Mouse (Mus musculus) macrophage (primary cell): ENCODE data around the gene Gabbr2. TPM values are rescaled to one million over a fixed set of nuclear protein-coding genes. Genes with fewer than 3 reads are reported as not detected.

Experiments
- H3K27ac ChIP-seq: fragments of 350-480 bp; formaldehyde crosslinking; 2 replicates; pipeline ENCODE4 v1.9.0; 2021
- H3K36me3 ChIP-seq: fragments of 350-480 bp; formaldehyde crosslinking; 2 replicates; pipeline ENCODE4 v1.9.0; 2021; ENCODE audit errors: inconsistent target
- H3K4me3 ChIP-seq: fragments of 350-480 bp; formaldehyde crosslinking; 2 replicates; pipeline ENCODE4 v1.9.0; 2021; ENCODE audit errors: inconsistent target
- H3K79me2 ChIP-seq: fragments of 350-480 bp; formaldehyde crosslinking; 2 replicates; pipeline ENCODE4 v1.9.0; 2021; ENCODE audit errors: inconsistent target
- WGBS: methylation state at CpG from one replicate; pipeline ENCODE4 v1.1.7; 2026; ENCODE audit warnings: inconsistent platforms; ENCODE audit not compliant: missing documents; 5-methylcytosine and 5-hydroxymethylcytosine counted together
- polyA plus RNA-seq: library from polyadenylated mRNA; stranded (reverse); fragments of 250-400 nt; gene quantifications from 3 replicates; pipeline ENCODE4 v1.2.4, GENCODE M21; 2018; ENCODE audit warnings: inconsistent platforms

The Gabbr2 gene
- polyA plus RNA-seq, 1 experiment from 2014 or later = 0.10 TPM

DNA sequence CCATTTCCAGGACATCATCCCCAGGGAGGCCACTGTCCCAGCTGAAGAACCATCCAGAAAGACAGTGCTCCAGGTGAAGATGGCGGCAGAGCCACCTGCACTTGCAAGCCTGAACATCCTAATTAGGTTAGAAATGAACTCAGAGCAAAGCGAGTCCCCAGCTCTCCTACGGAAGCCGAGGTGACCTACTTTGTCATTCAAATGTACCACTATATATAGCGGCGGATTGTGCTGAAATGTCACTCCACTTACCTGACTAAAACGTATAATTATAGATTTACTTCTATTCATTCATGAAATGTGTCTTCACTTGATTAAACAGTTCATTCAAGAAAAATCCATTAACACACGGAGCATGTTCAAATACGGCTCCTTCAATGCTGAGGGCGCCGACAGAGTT lies 170.0 kb downstream of the Gabbr2 start:
- 93% methylated on average over 11 of the region's 11 CpGs for WGBS
- Histone ChIP-seq H3K79me2 (no peaks in the 10 kb centered on the region), H3K36me3 (no peaks in the 10 kb centered on the region), H3K27ac (no peak overlapping the region), H3K4me3 (no peak overlapping the region)

DNA sequence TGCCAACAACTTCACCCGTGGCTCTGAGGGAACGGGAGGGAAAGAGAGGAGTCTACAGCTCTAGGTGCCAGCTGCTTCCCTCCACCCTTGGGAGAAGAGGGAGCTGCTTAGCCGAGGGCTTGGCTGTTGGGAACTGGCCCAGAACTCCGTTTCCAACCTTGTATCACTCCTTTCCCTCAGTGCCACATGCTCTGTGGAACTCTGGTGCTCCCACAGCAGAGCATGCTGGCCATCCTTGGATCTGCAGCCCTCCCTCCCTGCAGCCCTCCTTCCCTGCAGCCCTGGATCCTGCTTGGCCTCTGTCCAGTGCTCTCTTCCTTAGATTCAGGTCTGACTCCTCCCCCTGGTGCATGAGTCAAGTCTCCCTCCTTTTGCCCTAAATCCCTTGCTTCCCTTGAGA lies 176.7 kb downstream of the Gabbr2 start:
- no peak overlapping the region for H3K4me3 ChIP-seq
- no peaks in the 10 kb centered on the region for H3K79me2 ChIP-seq
- no peak overlapping the region for H3K27ac ChIP-seq
- WGBS = 71% methylated on average over 4 of the region's 4 CpGs
- no peaks in the 10 kb centered on the region for H3K36me3 ChIP-seq

DNA sequence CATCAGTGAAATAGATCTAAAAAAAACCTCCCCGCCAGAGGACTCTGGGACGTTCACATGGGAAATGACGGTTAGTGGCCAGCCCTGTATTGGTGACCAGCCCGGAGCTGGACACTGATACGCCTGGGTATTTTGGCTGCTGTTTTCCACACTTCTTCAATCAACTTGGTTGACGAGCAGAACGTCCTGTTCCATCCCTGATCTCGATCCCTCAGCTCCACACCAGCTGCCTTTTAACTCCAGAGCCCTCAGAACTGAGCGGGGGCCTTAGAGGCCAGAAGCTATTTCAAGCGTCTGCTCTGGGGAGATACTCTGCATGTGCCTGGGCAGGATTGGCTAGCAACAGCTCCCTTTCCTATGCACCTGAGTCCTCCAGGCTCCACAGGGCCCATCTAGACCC lies 177.4 kb downstream of the Gabbr2 start:
- H3K4me3 ChIP-seq = no peak overlapping the region
- no peaks in the 10 kb centered on the region for H3K79me2 ChIP-seq
- H3K27ac ChIP-seq = no peak overlapping the region
- H3K36me3 ChIP-seq = no peaks in the 10 kb centered on the region
- 96% methylated on average over 10 of the region's 10 CpGs for WGBS

DNA sequence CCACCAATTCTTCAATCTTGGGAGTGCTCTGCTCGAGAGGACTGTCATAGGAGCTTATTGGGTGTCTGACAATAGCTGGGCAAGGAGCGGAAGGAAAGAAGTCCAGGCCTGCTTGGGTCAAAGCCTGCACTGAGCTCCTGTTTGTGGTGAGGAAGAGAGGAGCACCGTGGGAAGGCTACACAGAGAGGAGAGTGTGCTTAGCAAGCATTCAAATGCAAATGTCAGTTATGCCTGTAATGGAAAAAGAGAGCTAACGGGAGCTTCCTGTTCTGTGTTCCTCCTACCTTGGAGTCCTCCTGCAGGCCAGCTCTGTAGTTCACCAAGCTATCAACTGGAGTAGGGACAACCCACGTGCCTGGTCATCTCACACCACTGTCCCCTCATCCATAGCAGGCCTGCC lies 180.5 kb downstream of the Gabbr2 start:
- no peak overlapping the region for H3K27ac ChIP-seq
- no peaks in the 10 kb centered on the region for H3K79me2 ChIP-seq
- H3K36me3 ChIP-seq = no peaks in the 10 kb centered on the region
- no peak overlapping the region for H3K4me3 ChIP-seq
- whole genome bisulfite sequencing = 73% methylated on average over 5 of the region's 5 CpGs

- H3K4me3 ChIP-seq = no peak overlapping the region
- 7% methylated on average over 1 of the region's 1 CpGs for WGBS
- no peaks in the 10 kb centered on the region for H3K36me3 ChIP-seq
- H3K27ac ChIP-seq = no peak overlapping the region
- H3K79me2 ChIP-seq = no peaks in the 10 kb centered on the region
Observed at GRCm38 (mm10) chr4:46806876-46807275, 184.8 kb downstream of the Gabbr2 start.

DNA sequence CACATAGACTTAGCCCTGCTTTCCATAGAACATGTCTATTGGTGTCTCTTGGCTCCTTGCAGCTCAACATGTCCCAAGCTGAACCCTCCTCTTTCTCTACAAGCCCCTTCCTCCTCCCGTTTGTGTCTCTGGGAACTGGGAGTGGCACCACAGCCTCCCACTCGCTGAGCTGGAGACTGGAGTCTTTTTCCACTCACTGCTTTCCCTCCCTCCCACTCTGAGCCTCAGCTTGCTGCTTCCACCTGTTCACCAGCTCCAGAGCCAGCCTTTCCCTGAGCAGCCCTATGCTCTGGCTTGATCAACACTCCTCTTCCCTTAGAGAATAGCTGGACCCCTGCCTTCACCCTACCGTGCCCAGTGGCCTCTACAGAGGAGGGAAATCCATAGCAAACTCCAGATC lies 185.8 kb downstream of the Gabbr2 start:
- no peak overlapping the region for H3K4me3 ChIP-seq
- no peak overlapping the region for H3K27ac ChIP-seq
- WGBS = 84% methylated on average over 3 of the region's 3 CpGs
- H3K36me3 ChIP-seq = no peaks in the 10 kb centered on the region
- H3K79me2 ChIP-seq = no peaks in the 10 kb centered on the region

DNA sequence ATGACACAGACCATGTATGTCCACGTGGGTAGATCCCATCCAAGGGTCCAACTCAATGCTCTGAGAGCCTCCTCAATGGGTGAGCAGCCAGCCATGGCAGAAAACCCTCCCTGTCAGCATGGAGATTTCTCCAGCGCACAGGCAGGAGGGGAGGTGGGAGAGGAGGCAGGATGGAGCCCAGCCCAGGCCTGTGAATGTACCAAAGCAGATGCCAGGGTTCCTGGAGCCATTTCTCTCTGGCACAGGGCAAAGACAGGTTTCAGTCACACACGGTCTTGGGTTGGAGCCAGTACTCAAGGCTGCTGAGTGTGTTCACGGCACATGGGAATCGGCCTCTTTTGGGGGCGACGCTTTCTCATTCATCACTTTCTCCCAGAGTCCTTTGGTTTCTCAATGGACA lies 189.3 kb downstream of the Gabbr2 start:
- WGBS = 92% methylated on average over 7 of the region's 7 CpGs
- no peaks in the 10 kb centered on the region for H3K79me2 ChIP-seq
- no peak overlapping the region for H3K27ac ChIP-seq
- H3K36me3 ChIP-seq = no peaks in the 10 kb centered on the region
- H3K4me3 ChIP-seq = no peak overlapping the region

DNA sequence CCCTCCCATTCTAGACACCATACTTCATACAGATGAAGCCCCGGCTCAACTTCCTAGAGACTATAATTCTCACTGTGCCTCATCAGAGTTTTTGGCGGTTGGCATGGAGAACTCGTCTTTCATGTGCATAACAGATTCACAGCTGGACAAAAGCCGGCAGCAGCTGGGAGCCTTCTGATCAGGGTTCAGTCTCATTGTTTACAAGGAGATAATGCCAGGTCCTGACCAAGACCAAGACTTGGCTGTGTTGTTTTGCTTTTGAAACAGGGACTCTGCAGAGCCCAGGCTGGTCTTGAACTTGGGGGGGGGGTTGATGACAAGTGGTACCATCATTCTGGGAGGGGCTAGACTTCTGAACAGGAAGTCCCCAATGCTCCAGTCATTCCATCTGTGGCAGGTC lies 191.8 kb downstream of the Gabbr2 start:
- Histone ChIP-seq H3K27ac (no peak overlapping the region), H3K4me3 (no peak overlapping the region), H3K79me2 (no peaks in the 10 kb centered on the region), H3K36me3 (no peaks in the 10 kb centered on the region)
- WGBS = 86% methylated on average over 4 of the region's 4 CpGs

- Histone ChIP-seq H3K4me3 (no peak overlapping the region), H3K79me2 (no peaks in the 10 kb centered on the region), H3K36me3 (no peaks in the 10 kb centered on the region), H3K27ac (no peak overlapping the region)
- WGBS = 97% methylated on average over 7 of the region's 7 CpGs
Observed at GRCm38 (mm10) chr4:46795707-46796106, 196.0 kb downstream of the Gabbr2 start.

GRCm38 (mm10) chr4:46794583-46794982 lies 197.1 kb downstream of the Gabbr2 start:
- no peak overlapping the region for H3K27ac ChIP-seq
- no peaks in the 10 kb centered on the region for H3K36me3 ChIP-seq
- H3K4me3 ChIP-seq = no peak overlapping the region
- no peaks in the 10 kb centered on the region for H3K79me2 ChIP-seq
- 79% methylated on average over 7 of the region's 7 CpGs for WGBS

DNA sequence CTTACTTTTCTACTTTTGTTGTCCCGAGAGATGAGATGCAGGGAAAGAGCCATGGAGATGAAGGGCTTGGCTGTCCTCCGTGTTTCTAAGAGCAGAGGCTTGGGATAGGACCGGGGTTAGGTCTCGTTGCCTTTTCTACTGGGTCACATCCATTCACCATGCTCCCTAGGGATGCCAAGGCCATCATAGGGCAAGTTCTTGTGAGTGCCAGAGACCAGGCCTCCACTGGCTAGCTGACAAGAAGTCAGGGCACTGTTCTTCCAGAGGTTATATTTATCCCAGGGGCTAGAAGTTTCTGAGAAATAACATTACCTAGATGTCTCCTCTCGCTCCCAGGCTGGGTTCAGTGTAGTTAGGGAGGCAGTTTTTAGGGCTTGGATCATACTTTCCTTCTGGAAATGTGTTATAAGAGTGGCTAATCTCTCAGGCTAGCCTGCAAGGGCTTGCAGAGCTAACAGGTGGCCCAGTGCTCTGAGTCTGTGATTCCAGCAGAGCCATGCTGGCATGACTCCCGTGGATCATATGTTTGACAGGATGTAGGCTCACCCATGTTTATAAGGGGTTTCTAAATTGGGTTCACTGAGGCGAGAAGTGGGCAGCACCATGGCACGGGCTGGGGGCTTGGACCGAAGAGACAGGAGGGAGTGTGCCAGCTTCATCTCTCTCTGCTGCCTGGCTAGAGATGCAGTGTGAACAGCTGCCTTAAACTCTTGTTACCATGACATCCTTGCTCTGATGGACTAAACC lies 199.2 kb downstream of the Gabbr2 start:
- no peaks in the 10 kb centered on the region for H3K79me2 ChIP-seq
- H3K27ac ChIP-seq = no peak overlapping the region
- 90% methylated on average over 9 of the region's 9 CpGs for WGBS
- H3K36me3 ChIP-seq = no peaks in the 10 kb centered on the region
- no peak overlapping the region for H3K4me3 ChIP-seq

- Histone ChIP-seq H3K79me2 (no peaks in the 10 kb centered on the region), H3K27ac (no peak overlapping the region), H3K4me3 (no peak overlapping the region), H3K36me3 (no peaks in the 10 kb centered on the region)
- WGBS = 21% methylated on average over 14 of the region's 14 CpGs
Observed at GRCm38 (mm10) chr4:46791268-46791951, 200.3 kb downstream of the Gabbr2 start.

DNA sequence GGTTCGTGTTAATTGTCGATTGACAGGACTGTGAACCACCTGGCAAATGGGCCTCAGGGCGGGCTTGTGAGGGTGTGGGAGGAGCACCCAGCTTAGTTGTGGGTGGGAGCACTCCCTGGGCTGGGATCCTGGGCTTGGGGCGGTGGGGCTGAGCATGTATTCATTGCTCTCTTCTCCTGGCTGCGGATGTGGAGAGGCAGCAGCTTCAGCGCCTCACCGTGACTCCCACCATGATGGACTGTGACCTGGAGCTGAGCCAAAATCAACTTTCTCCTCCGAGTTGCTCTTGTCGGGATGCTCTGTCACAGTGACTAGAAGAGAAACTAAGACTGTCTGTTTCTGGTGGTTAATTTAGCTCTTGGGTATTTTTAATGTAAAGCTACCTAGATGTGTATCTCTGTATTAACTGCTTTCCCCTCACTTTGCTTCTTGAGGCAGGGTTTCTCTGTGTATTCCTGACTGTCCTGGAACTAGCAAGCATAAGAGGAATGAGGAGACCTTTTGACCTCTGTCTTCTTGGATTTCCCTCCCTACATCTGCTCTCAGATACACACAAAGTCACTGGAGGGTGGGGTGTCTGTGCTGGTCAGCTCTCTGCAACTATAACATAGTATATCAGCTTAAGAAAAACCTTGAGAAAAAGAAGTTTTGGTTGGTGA lies 200.9 kb downstream of the Gabbr2 start:
- no peaks in the 10 kb centered on the region for H3K79me2 ChIP-seq
- 78% methylated on average over 9 of the region's 9 CpGs for WGBS
- H3K36me3 ChIP-seq = no peaks in the 10 kb centered on the region
- H3K27ac ChIP-seq = no peak overlapping the region
- no peak overlapping the region for H3K4me3 ChIP-seq

DNA sequence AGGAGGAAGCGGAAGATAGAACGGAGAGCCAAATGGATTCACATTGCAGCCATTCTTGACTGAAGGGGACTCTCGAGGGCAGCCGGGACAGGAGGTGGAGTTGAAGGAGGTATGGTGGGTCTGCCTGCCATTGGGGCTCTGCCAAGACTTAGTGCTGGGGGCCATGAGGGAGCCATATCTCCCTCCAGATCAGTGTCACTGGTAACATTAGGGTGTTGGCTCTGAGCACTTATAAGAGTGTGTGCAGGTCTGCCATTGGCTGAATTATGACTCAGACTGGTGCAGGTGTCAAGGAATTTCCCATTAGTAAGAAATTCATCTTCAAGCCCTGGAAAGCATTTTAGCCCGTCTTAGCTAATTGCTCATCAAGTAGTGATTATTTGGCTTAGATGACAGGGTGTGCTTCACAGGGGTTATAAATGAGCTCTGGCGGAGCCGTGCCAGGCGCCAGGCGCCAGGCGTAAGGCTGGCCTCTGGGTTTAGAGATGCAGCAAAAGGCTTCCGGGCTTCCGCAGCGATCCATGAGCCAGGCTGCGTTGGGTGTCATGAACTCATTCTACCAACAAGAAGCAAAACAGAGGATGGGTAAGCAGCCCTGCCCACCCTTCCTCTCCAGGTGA lies 207.1 kb downstream of the Gabbr2 start:
- Histone ChIP-seq H3K36me3 (no peaks in the 10 kb centered on the region), H3K27ac (no peak overlapping the region), H3K4me3 (no peak overlapping the region), H3K79me2 (no peaks in the 10 kb centered on the region)
- WGBS = 96% methylated on average over 14 of the region's 14 CpGs

- no peaks in the 10 kb centered on the region for H3K36me3 ChIP-seq
- H3K79me2 ChIP-seq = no peaks in the 10 kb centered on the region
- 76% methylated on average over 6 of the region's 6 CpGs for WGBS
- no peak overlapping the region for H3K27ac ChIP-seq
- H3K4me3 ChIP-seq = no peak overlapping the region
Observed at GRCm38 (mm10) chr4:46781109-46781508, 210.6 kb downstream of the Gabbr2 start.
